Mouse (Mus musculus) neural tube, embryonic 13.5 days (tissue): ENCODE data around the gene Ccdc92b. TPM values are rescaled to one million over a fixed set of nuclear protein-coding genes. Genes with fewer than 3 reads are reported as not detected.

Experiments used
- ATAC-seq: fragments of 200-750 bp; cut with Nextera tagmentation; 2 replicates; pipeline ENCODE4 v1.8.0; 2017; ENCODE audit warnings: low read depth, mild to moderate bottlenecking, moderate TSS enrichment, moderate library complexity
- H3K27ac ChIP-seq: fragments of 300-500 bp; sonication (generic); replicated peaks from 2 replicates; pipeline ENCODE4 v1.5.1; 2015; ENCODE audit warnings: moderate library complexity, mild to moderate bottlenecking, inconsistent platforms
- H3K27me3 ChIP-seq: fragments of 300-500 bp; sonication (generic); 2 replicates; pipeline ENCODE4 v1.6.1; 2015; ENCODE audit warnings: mild to moderate bottlenecking, inconsistent platforms
- H3K36me3 ChIP-seq: fragments of 300-500 bp; sonication (generic); 2 replicates; pipeline ENCODE4 v1.6.1; 2015; ENCODE audit warnings: mild to moderate bottlenecking, inconsistent platforms
- H3K4me1 ChIP-seq: fragments of 300-500 bp; sonication (generic); replicated peaks from 2 replicates; pipeline ENCODE4 v1.6.1; 2015; ENCODE audit warnings: inconsistent platforms
- H3K4me2 ChIP-seq: fragments of 300-500 bp; sonication (generic); 2 replicates; pipeline ENCODE4 v1.6.1; 2015; ENCODE audit warnings: inconsistent platforms, mild to moderate bottlenecking, moderate library complexity
- H3K4me3 ChIP-seq: fragments of 300-500 bp; sonication (generic); 2 replicates; pipeline ENCODE4 v1.5.1; 2015; ENCODE audit warnings: mild to moderate bottlenecking, inconsistent platforms
- H3K9ac ChIP-seq: fragments of 300-500 bp; sonication (generic); 2 replicates; pipeline ENCODE4 v1.6.1; 2015; ENCODE audit warnings: moderate library complexity, mild to moderate bottlenecking, inconsistent platforms
- H3K9me3 ChIP-seq: fragments of 300-500 bp; sonication (generic); 2 replicates; pipeline ENCODE4 v1.6.1; 2016; ENCODE audit warnings: inconsistent platforms
- whole genome bisulfite sequencing: fragments of 180-500 bp; shearing (Covaris S2); methylation state at CpG from one replicate; pipeline ENCODE4 v1.1.7; 2015; 5-methylcytosine and 5-hydroxymethylcytosine counted together
- polyA plus RNA-seq: library from polyadenylated mRNA; unstranded; fragments of >200 nt; fragmentation: Nextera tagmentation; extraction: Ambion mirVana; gene quantifications from 2 replicates; pipeline ENCODE4 v1.2.1, GENCODE M21; 2015

Ccdc92b gene
- polyA plus RNA-seq, 1 experiment from 2014 or later: 2.1 TPM

GRCm38 (mm10) chr11:74673561-74673960 is 54.2 kb downstream of the Ccdc92b start:
- ATAC-seq: no peak
- no peaks in the 10 kb centered on the region for H3K4me1 ChIP-seq
- no peak overlapping the region for H3K4me2 ChIP-seq
- no peaks in the 10 kb centered on the region for H3K27me3 ChIP-seq
- H3K36me3 ChIP-seq: peaks cover 64% of the 10 kb centered on the region
- H3K9me3 ChIP-seq: no peaks in the 10 kb centered on the region
- no peak overlapping the region for H3K27ac ChIP-seq
- no peak overlapping the region for H3K9ac ChIP-seq
- 100% methylated on average over 1 of the region's 1 CpGs for WGBS
- H3K4me3 ChIP-seq: no peak overlapping the region

DNA sequence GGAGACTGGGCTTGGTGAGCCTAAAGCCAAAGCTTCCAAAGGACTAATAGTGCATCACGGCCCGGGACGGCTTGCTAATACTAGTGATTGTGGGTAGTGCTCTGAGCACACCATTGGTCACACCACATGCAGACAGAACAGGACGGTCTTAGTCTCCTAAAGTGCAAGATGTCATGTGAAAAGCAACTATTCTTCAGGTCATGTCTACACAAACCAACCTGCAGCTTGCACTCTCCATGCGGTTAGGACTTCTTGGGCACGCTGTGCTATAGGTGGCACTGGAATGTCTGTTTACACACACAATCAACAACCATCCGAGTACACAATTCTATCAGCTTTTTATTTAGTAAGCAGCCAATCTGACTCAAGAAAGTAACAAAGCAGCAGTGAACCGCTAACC is 55.3 kb downstream of the Ccdc92b start:
- no peaks in the 10 kb centered on the region for H3K27me3 ChIP-seq
- no peaks in the 10 kb centered on the region for H3K9me3 ChIP-seq
- no peak overlapping the region for H3K9ac ChIP-seq
- no peak overlapping the region for H3K27ac ChIP-seq
- H3K4me1 ChIP-seq: no peaks in the 10 kb centered on the region
- no peak overlapping the region for H3K4me3 ChIP-seq
- 97% methylated on average over 8 of the region's 8 CpGs for WGBS
- peaks cover 64% of the 10 kb centered on the region for H3K36me3 ChIP-seq
- H3K4me2 ChIP-seq: no peak overlapping the region
- no peak for ATAC-seq

DNA sequence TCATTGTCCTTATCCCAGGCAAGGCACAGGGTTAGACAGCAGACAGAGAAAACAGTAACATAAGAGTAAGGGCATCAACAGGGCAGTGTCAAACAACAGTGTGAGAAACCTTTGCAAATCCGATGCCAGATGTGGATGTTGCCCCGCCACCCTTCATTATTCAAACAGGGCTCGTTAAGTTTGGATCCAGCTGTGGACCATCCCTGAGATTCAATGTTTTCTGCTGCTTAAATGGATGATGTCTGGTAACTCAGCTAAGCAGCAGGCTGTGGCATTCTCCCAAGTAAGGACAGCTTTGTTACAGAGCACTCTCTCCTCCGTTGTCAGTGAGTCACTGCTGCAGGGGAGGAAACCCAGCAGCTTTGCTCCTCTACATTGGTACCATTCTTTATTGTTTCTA is 55.8 kb downstream of the Ccdc92b start:
- no peak overlapping the region for H3K9ac ChIP-seq
- peaks cover 64% of the 10 kb centered on the region for H3K36me3 ChIP-seq
- WGBS: 86% methylated on average over 4 of the region's 4 CpGs
- ATAC-seq: no peak
- H3K4me1 ChIP-seq: no peaks in the 10 kb centered on the region
- no peak overlapping the region for H3K27ac ChIP-seq
- H3K4me3 ChIP-seq: no peak overlapping the region
- no peak overlapping the region for H3K4me2 ChIP-seq
- H3K9me3 ChIP-seq: no peaks in the 10 kb centered on the region
- H3K27me3 ChIP-seq: no peaks in the 10 kb centered on the region

Other genes starting within 250 kb of the Ccdc92b start
- gene Rap1gap2, start 8.7 kb upstream of the Ccdc92b start, polyA plus RNA-seq: 10.9 and 11.5 TPM in 2 replicates
- 16.3 and 16.9 TPM in 2 replicates for gene Cluh, start 29.9 kb downstream of the Ccdc92b start, polyA plus RNA-seq
- gene Pafah1b1, start 105.1 kb downstream of the Ccdc92b start, polyA plus RNA-seq: 60.9 and 74.4 TPM in 2 replicates
- gene Mettl16, start 151.2 kb downstream of the Ccdc92b start, polyA plus RNA-seq: 40.2 and 49.8 TPM in 2 replicates
- gene Mnt, start 211.3 kb downstream of the Ccdc92b start, polyA plus RNA-seq: 8.4 and 8.9 TPM in 2 replicates